Mouse (Mus musculus): ENCODE results near the gene Morc3.
A peak's percentile ranks its signal among the peaks of the same experiment; 100 is the strongest.

Morc3 gene

DNA sequence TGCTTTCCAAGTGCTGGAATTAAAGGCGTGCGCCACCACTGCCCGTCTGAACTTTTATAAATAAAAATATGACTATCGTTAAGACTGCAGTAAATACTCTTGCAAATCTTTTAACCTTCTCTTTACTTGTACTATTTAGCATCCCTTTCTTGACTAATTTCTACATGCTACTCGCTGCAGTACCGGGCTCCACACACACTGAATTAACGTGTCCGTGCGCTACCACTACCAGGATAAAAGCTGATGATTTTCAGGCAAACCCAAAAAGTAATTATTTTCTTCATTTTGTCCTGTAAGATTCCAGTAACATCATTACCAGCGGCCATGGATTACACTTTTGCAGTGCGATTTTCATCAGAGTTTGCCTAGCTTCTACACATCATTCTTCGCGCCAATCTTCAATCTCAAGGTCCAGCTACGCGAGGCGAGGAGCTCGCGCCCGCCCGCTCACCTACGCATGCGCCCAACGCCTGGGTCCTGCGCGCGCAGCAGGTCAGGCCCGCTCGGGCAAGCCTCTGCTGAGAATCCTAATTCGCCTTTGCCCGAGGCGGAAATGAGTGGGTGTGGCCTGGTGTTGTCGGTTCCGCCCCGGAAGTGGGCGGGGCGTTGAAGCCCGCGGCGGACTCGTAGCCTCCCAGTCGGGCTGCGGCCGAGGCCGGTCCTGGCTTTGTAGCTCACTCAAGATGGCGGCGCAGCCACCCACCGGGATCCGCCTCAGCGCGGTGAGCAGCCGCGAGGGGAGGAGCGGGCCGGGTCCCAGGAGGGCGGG, at the start of gene Morc3:
Morc3 (plus strand) TSS at position 495 of the 769 bp plus-strand sequence.
- peak; percentile 100 for DNase-seq

DNA sequence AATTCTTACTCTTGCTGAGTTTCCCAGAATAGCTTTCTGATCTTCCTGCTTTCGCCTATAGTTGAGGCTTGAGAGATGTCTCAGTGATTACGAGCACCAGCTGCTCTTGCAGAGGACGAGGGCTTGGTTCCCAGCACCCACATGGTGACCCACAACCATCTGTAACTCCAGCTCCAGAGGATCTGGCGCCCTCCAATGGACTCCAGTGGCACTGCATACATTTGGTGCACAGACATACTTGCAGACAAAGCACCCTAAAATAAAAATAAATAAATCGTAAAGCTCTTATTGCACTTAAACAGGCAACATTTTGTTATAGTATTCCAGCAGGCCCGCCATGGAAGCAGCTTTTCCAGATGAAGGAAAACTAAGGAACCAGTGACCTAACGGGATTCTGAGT, 47.7 kb upstream of the Morc3 start:
- no peak for DNase-seq

DNA sequence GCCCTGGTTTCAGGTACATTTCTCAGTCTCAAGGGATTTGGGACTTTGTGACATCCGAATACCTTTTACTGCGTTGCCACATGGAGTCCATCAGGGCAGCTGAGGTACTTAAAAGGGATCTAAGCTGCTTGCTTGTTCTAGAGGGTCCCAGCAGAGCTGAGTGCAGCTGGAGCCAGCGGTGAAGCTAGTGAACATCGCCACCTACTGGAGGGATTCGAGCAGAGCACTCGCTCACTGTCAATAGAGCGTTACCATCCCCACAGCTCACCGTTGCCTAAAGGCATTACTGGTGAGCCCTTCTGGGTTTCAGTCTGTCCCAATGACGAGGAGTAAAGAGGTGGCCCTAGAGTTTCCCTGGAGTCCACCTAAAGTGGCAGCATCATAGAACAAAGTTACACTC, 46.1 kb upstream of the Morc3 start:
- peak; percentile 69 to 81 for DNase-seq

DNA sequence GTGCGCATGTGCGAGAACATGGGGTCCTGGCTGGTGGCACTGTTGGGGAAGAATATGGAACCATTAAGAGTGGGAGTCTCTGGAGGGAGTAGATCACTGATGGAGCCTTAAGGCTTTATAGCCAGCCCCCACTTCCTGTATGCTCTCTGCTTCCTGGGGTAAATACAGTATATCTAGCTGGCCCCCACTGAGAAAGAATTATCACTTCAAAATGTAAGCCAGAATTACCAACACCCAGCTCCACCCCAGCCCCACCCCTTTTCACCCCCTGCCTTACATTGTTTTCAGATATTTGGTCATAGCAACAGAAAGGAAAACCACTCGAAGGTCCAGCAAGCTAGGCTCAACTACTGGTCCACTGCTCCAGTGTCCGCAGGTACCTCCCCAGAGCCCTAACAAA, 43.5 kb upstream of the Morc3 start:
- DNase-seq, result no peak

DNA sequence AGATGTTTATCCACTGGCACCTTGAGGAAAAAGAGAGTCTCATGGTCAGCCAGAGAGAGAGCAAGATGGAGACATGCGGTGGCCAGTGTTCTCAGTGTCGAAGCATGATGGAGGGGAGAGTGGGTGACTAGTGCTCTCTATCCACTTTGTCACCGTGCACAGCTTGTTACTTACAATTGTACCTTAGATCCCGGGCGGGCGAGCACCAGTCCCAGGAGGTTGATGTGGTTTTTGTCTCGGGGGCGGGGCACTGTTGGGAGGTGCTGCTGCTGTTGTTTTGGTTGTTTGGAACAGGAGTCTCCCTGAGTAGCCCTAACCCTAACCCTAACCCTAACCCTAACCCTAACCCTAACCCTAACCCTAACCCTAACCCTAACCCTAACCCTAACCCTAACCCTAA, 43.0 kb upstream of the Morc3 start:
- no peak for DNase-seq

DNA sequence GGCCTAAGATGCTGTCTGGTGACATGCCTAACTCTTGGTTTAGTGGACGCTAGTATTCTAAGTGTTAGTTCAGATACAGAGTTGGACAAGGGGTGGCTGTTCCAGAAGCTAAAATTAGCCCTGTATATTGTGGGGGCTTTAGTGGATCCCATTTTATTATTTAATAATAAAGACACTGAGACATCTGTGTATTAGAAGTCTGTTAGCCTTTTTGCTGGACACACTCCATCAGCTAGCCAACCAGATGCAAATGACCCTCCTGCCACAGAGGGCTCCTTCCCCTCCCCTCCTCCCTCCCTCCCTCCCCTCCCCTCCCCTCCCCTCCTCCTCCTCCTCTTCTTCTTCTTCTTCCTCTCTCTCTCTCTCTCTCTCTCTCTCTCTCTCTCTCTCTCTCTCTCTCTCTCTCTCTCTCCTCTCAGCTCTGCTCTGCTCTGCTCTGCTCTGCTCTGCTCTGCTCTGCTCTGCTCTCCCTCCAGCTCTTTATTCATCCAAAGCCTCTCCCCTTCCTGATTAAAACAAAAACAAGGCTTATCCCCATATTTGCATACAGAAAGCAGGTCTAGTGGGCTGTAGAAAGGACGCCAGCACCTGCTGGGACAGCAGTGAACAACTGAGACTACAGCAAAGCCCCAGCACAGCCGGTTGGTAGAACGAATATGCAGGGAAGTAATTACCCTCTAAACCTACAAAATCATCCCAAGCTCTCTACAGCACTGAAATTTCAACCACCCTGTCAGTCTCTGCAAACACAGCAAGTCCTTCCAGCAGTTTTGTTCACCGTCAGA, 41.8 kb upstream of the Morc3 start:
- no peak for DNase-seq

DNA sequence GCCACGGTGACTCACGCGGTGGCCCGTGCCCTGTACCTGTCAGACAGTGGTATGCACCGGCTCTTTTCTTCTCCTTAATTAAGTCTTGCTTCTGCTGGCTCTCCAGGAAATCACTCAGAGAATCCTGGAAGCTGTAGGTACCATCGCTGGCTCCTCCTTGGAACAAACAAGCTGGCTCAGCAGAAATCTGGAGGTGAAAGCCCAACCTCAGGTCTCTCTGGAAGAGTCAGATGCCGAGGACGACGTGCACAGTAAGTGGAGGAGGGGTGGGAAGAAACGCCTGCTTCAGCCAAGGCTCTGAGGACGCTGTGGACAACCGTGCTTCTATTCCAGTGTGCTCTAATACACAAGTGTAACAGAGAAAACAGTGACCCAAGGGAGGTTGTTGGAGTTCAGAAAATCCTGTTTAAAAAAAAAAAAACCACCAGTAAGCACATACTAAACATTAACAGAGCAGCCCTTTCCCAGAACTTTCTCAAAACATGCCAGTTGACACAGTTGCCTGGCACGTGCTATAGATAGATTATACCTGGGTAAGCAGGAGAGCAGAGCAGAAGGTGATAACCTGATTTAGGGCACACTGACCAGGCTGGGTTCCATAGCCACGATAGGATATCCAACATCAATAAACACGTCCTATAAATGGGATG, 38.8 kb upstream of the Morc3 start:
- peak; percentile 42 to 65 for DNase-seq

DNA sequence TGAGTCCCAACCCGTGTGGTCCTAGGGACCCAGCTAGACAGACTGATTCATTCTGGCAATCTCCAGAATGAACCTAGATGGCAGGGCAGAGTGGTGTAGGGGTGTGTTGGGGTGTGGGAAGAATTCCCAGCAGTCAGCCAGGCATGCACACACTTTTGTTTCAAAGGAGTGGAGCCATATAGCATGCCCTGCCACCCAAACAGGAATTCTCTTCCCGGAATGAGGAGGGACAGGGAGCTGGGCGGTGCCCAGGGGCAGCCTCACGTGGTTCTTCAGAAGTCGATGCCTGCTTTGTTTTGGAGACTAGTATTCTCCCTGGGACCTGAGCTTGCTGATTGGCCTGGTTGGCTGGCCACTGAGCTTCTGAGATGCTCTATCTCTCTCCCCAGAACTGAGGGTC, 37.1 kb upstream of the Morc3 start:
- no peak for DNase-seq

DNA sequence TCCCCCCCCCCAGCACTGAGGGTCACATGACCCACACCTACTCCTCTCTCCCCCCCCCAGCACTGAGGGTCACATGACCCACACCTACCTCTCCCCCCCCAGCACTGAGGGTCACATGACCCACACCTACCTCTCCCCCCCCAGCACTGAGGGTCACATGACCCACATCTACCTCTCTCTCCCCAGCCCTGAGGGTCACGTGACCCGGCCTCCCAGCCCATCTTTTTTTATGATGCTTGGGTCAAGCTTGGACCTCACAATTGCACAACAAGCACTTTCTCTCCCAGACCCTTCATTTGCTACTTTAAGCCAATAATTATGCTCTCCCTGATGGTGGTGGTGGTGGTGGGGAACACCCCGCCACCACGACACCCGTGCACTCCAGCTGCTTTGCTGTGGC, 36.5 kb upstream of the Morc3 start:
- no peak for DNase-seq

DNA sequence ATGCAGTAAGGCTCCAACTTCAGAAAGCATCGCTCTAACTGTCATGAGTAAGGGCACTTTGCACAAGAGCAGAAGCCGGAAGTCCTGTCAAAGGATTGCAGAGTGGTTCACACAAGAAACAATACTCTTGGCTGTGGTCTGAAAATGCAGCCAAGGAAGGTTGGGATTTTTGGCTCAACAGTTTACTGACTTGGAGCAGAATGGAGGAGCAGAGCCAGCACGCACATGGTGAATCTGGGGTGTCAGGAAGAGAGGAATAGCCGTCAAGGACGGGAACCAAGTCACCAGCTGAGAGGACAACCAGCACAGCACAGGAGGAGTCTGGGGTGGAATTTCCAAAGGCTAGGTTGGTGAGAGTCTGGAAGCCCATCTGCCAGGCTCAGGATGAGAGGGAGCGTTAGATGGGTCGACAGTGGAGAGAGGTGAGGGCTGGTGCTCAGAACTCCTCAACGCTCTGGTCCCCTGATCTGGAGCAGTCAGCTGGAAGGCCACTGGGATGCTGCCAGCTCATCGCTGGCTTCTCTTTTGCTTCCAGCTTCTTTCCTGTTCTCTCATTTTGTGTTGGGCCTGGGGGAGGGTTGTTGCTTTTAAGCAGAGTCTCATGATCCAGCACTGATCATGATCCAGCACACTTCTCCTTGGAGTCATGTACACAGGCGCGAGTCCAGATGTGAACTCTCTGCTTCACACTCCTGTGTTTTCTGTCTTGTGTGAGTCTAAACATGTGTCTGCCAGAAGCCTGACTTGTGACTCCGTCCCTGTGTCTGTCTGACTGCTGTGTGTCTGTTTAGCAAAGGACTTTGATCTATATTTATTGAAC, 34.7 kb upstream of the Morc3 start:
- DNase-seq, result no peak

DNA sequence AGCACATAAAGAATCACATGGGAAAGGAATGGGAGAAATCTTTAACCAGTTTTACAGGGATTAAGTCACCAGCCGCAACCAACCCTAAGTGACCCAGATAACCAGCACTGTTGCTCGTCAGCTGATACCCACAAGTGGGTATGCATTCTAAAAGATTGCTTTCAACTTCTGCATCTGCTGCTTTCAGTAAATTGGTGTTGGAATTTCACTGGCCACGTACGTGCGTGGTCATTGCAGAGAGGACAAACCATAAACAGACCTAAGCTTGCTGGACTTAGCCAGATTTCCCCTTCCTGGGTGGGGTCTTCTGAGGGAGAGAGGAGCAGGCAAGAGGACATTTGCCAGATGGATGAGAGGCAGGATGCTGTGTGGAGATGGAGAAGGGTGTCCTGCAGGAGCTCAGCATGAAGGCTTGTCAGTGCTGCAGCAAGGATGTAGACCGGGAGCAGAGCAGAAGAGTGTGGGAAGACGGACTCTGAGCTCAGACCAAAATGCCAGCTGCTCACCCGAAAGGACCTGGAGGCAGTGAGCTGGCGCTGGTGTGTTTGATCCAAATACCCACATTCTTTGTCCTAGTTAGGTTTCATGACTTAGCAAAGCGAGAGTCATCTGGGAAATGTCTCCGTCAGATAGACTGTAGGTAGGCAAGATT, 34.0 kb upstream of the Morc3 start:
- peak in 1 of 2 experiments; percentile 33 for DNase-seq

DNA sequence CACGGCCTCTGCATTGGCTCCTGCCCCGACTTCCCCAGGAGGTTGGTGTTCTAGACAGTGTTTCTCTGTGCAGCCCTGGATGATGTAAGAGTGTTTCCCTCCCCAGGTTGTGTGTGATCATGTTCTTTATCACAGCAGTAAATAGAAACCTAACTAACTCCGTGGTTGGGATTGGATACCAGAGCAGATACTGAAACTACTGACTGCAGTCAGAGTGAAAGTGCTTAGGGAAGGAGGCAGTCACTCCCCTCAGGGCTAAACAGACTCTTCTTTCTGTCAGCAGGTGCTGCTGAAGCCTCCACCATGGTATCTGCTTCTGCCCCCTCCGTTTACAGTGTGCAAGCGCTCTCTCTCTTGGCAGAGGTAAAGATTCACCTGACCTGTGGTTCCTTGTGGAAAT, 33.3 kb upstream of the Morc3 start:
- no peak for DNase-seq

DNA sequence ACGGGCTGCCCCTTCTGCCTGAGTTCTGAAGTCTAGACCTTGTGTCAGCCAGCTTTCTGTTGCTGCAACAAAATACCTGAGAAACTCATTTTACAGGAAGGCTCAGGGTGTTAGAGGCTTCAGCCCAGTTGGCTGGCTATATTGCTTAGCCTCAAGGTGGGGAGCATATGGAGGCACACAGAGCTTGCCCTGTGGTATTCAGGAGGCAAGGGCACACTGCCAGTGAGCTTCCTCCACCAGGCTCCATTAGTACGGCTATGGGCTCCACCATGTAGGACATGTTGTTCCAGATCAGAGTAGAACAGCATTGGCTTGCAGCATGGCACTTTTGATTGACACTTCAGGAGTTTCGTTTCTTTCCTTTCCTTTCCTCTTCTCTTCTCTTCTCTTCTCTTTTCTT, 32.9 kb upstream of the Morc3 start:
- DNase-seq, result no peak

DNA sequence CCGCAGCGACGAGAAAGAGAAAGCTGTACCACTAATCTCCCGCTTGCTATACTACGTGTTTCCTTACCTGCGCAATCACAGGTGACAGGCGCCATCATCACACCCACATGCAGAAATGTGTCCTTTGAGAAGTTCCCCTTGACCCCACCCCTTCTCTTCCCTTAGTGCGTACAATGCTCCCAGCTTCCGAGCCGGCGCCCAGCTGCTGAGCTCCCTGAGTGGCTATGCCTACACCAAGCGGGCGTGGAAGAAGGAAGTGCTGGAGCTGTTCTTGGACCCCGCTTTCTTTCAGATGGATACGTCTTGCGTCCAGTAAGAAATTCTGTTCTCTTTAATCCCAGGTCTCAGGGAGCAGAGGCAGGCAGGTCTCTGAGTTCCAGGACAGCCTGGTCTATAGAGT, 32.0 kb upstream of the Morc3 start:
- no peak for DNase-seq

DNA sequence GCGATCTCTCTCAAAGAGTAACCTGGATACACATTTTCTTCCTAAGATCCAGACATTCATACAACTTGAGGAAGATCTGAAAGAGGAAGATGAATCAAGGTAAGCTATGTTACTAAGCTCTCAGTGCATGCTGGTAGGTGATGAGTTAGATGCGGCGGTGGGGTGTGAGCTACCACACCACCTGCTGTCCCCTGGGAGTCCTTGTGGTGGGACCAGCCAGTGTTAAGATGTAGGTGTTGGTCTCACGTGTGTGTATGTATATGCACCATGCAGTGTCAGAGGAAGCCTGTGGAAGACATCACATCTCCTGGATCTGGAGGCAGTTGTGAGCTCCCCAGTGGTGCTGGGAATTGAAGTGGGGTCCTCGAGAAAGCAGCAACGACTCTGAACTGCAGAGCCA, 24.8 kb upstream of the Morc3 start:
- DNase-seq, result no peak

DNA sequence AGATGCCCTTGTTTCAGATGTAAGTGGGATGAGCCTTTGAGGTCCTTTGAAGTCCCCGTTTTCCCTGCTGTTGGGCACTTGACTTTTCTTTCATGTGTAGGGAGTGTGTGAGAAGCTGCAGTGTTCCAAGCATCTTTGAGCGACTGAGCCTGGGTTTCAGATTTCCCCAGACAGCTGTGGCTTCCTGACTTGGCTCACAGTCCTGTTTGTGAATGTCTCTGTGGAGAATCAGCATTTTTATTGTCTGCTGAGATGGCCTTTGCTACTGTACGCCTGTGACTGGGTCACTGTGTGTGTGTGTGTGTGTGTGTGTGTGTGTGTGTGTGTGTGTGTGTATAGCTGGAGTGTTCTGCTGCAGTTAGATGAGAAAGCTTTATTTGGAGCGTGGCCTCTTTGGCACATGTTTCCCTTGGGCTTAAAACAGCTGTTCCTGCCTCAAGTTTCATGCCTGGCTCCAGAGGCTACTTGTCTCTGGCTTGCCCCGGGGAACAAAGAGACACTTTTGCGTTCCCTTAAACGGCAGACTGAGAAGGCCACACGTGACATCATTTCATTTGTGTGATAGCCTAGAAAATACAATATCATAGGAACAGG, 23.9 kb upstream of the Morc3 start:
- DNase-seq, result peak; percentile 82 to 85

DNA sequence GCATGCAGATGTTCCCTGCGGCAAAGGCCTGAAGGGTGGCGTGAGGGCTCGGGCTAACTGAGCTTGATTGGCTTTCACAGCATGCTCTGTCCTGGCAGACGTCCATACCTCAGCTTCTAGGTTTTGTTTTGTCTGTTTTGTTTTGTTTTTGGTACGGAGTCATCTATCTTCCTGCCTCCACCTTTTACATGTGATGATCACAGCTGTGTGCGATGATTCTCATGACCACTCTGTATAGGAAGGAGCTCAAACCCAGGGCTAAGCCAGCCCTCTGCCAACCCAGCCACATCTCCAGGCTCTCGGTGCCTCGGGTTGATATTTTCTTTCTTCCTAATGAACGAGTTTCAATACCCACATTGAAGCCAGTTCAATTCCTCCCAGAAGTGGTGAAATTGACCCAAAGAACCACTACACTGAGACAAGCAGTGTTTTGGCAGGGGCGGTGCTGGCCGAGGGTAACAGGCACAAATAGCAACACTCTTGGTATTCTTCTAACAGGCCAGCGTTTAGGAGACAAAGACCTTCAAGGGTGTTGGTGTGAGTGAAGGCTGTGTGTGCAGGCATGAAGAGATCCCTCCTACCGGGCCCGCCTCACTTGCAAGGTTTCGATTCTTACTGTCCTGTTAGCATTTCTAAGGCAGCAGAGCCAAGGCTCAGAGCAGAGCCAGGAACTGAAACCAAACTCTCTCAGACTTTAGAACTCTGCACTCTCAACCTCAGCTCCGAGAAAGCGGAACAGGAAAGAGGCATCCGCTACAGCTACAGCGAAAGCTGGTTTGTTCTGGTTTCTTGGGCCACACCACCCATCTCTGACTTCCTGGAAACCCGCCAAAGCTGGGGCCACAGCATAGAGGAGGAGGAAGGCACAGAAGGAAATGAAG, 15.8 kb upstream of the Morc3 start:
- peak; percentile 90 to 93 for DNase-seq

DNA sequence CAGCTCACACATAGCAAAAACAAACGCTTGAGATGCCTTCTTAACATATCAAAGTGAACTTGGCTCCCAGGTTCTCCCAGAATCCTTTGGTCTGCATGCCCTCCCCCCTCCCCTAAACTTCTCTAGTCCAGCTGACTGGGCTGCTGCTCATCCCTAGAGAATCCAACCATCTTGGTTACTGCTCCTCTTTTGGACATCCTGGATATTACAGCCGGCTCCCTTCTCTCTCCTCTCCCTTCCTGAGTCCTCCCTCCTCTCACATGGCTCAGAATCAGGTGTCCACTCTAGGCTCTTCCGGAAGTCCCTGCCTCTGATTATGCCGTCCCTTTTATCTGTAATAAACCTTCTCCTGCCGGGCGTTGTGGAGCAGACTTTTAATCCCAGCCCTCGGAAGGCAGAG, 15.1 kb upstream of the Morc3 start:
- peak; percentile 31 to 40 for DNase-seq

DNA sequence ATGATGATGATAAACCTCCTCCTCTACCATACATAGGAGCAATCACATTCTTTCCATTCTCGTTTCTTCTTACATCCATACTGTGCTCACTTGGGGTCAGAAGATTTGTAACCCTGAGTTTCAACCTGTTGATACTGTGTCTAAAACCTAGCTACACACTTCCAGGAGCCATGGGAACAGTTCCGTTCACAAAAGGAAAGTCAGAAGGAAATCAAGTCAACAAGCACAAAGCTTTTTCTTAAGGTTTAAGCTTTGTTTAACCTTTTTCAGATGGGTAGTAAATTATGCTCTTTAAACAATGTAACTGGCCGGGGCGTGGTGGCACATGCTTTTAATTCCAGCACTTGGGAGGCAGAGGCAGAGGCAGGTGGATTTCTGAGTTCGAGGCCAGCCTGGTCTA, 14.6 kb upstream of the Morc3 start:
- no peak for DNase-seq

DNA sequence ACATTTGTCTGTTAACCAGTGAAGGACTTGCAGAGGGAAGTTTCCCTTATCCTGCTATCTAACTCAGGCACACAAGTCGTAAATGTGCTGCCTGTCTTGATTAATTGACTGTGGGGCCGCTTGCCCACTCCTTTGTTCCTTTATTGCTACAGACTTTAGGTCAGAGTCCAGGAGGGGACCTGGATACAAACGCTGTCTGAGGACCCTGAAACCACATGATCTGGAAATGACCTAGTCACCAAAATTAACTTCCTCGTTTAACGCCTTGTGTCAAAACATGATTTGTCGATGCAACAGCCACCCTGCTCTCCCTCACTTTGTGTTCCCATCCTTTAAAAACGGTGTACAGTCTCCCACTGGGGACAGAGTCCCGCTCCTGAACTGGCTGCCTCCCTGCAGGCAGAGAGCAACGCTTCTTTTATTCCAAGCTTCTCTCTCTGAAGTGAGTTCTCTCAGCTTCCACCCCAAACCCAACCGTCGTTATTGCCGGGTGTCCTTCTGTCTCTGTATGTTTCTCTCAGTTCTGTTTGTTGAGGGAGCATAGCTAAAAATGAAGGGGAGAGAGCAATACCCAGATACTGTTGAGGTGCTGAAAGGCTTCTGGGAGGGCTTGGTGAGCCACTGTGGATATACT, 13.1 kb upstream of the Morc3 start:
- peak in 1 of 2 experiments; percentile 36 for DNase-seq

All from kidney, postnatal 25 days (tissue).